Mouse (Mus musculus): ENCODE results near the gene Trip6.

Trip6 gene

GRCm38 (mm10) chr5:137314193-137315083 is at the start of gene Trip6:
TSS of gene Trip6 (minus strand) at chr5:137314404.
- no peak for DNase-seq (ENCODE audit: low read depth, low spot score)

GRCm38 (mm10) chr5:137358382-137358781 is 44.2 kb upstream of the Trip6 start:
- DNase-seq (ENCODE audit: low read depth, low spot score), result no peak

- DNase-seq (ENCODE audit: low read depth, low spot score), result no peak
These were observed 39.9 kb upstream of the Trip6 start for GRCm38 (mm10) chr5:137354091-137354490.

GRCm38 (mm10) chr5:137352011-137352975 is 38.1 kb upstream of the Trip6 start:
- DNase-seq (ENCODE audit: low read depth, low spot score), result no peak

- no peak for DNase-seq (ENCODE audit: low read depth, low spot score)
These were observed 37.2 kb upstream of the Trip6 start for GRCm38 (mm10) chr5:137351394-137351793.

GRCm38 (mm10) chr5:137351058-137351380 is 36.8 kb upstream of the Trip6 start:
- DNase-seq (ENCODE audit: low read depth, low spot score), result no peak

GRCm38 (mm10) chr5:137350205-137351057 is 36.2 kb upstream of the Trip6 start:
- DNase-seq (ENCODE audit: low read depth, low spot score), result no peak

- DNase-seq (ENCODE audit: low read depth, low spot score), result no peak
These were observed 35.4 kb upstream of the Trip6 start, which contains the start of gene Ephb4 for GRCm38 (mm10) chr5:137349384-137350204. TSS of gene Ephb4 (plus strand) at chr5:137350109.

- DNase-seq (ENCODE audit: low read depth, low spot score), result no peak
These were observed 34.5 kb upstream of the Trip6 start for GRCm38 (mm10) chr5:137348482-137349383.

GRCm38 (mm10) chr5:137347856-137348255 is 33.7 kb upstream of the Trip6 start:
- DNase-seq (ENCODE audit: low read depth, low spot score), result no peak

- no peak for DNase-seq (ENCODE audit: low read depth, low spot score)
These were observed 32.8 kb upstream of the Trip6 start for GRCm38 (mm10) chr5:137346983-137347382.

GRCm38 (mm10) chr5:137346388-137346787 is 32.2 kb upstream of the Trip6 start:
- DNase-seq (ENCODE audit: low read depth, low spot score), result no peak

- DNase-seq (ENCODE audit: low read depth, low spot score), result no peak
These were observed 31.6 kb upstream of the Trip6 start for GRCm38 (mm10) chr5:137345821-137346220.

- no peak for DNase-seq (ENCODE audit: low read depth, low spot score)
These were observed 29.7 kb upstream of the Trip6 start for GRCm38 (mm10) chr5:137343869-137344268.

GRCm38 (mm10) chr5:137343412-137343811 is 29.2 kb upstream of the Trip6 start:
- DNase-seq (ENCODE audit: low read depth, low spot score), result no peak

- DNase-seq (ENCODE audit: low read depth, low spot score), result no peak
These were observed 28.3 kb upstream of the Trip6 start for GRCm38 (mm10) chr5:137342407-137343012.

- DNase-seq (ENCODE audit: low read depth, low spot score), result no peak
These were observed 26.0 kb upstream of the Trip6 start for GRCm38 (mm10) chr5:137340222-137340621.

GRCm38 (mm10) chr5:137339290-137339979 is 25.2 kb upstream of the Trip6 start:
- DNase-seq (ENCODE audit: low read depth, low spot score), result no peak
